In the genomic region with DNA sequence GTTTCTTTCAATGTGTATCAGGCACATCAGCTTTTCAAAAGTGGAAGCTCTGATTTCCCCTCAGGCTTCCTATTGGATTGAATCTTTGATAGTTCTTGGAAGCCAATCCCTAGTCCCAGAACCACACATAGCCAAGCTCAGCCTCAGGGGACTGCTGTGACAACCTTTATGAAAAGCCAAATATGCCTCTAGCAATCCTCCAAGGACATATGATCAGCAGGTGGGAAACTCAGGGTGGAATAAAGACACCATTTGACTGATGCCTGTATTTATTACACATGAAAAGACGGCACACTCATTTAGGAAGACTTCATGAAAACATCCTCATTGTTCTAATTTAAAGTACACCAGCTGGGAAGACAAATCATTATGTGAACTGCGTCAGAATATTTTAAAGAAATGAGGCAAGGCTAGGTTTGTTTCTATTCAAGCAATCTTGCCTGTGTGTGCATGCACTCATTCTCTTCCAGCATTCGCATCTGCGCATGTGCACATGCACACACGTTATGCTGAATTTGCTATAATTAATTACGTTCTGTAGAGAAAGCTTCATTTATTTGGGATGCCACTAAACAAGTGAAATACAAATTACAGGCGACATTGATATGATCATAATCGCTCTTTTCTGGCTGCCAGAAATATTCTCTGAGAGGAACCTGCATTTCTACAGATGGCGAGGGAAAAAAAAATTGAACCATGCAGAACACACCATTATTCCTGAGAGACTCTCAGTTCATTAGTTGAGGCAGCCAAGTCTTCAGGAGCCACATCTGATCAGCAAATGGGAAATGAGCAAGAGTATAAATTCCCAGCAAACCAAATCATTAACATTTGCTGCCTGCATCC, we compare ENCODE assay signal across 14 mouse cellular contexts.
A peak's percentile ranks its signal among the peaks of the same experiment; 100 is the strongest.
DNase-seq lines count a peak whose midpoint lies in the region; ATAC-seq lines count a peak whose summit lies in the region.
"Had no signal": no experiment of that assay in that cellular context is flagged by ENCODE, and none has a peak within 500 bp of the region (broad histone marks: within the 10 kb centered on the region; RNA-seq: fewer than 3 reads in every experiment).

No protein-coding gene starts in this region.

- intact Hi-C loops in left cerebral cortex, postnatal 36 days (cut with DNase I) = no loop called here

- H3K4me3 ChIP-seq in midbrain, embryonic 14.5 days (replicated peaks; ENCODE audit: low read depth, low read length) = no peak overlapping the region
- H3K4me3 ChIP-seq in midbrain, embryonic 11.5 days (ENCODE audit: low read depth, low read length) = no peak overlapping the region
- no peak overlapping the region for H3K4me3 ChIP-seq in hindbrain, embryonic 14.5 days (replicated peaks; ENCODE audit: low read length)
- H3K4me3 ChIP-seq: heart, embryonic 12.5 days; intestine, embryonic 15.5 days; limb, embryonic 10.5 days; myocyte had no signal

- 59% methylated on average over 9 of the region's 9 CpGs for WGBS in midbrain, embryonic 14.5 days
- WGBS in midbrain, embryonic 11.5 days = 82% methylated on average over 9 of the region's 9 CpGs
- WGBS in hindbrain, embryonic 14.5 days = 42% methylated on average over 9 of the region's 9 CpGs

- ATAC-seq in midbrain, embryonic 14.5 days (ENCODE audit: low FRiP score, low TSS enrichment) = peak; percentile 57
- ATAC-seq in midbrain, embryonic 11.5 days (ENCODE audit: low FRiP score) = no peak
- ATAC-seq in hindbrain, embryonic 14.5 days (ENCODE audit: low FRiP score) = peak; percentile 85
- no peak for ATAC-seq in erythroblast, adult 5-6 weeks (replicated peaks; ENCODE audit: low FRiP score, poor library complexity, severe bottlenecking)
- ATAC-seq: intestine, embryonic 15.5 days had no signal

- H3K36me3 ChIP-seq in midbrain, embryonic 14.5 days (ENCODE audit: control insufficient read depth, insufficient read depth, low read length) = no peaks in the 10 kb centered on the region
- H3K36me3 ChIP-seq in midbrain, embryonic 11.5 days (ENCODE audit: control insufficient read depth, insufficient read depth, low read length) = no peaks in the 10 kb centered on the region
- no peaks in the 10 kb centered on the region for H3K36me3 ChIP-seq in hindbrain, embryonic 14.5 days (replicated peaks; ENCODE audit: control insufficient read depth, insufficient read depth)
- H3K36me3 ChIP-seq: heart, embryonic 12.5 days; intestine, embryonic 15.5 days; limb, embryonic 10.5 days had no signal

- H3K9me3 ChIP-seq in midbrain, embryonic 14.5 days (ENCODE audit: control insufficient read depth, low read length) = no peaks in the 10 kb centered on the region
- H3K9me3 ChIP-seq in midbrain, embryonic 11.5 days (ENCODE audit: control insufficient read depth, low read length) = no peaks in the 10 kb centered on the region
- H3K9me3 ChIP-seq in hindbrain, embryonic 14.5 days (ENCODE audit: control insufficient read depth, low read length) = no peaks in the 10 kb centered on the region
- H3K9me3 ChIP-seq: heart, embryonic 12.5 days; intestine, embryonic 15.5 days; limb, embryonic 10.5 days had no signal

- peak overlapping the region; percentile 22; the same call in 1 of the 2 replicates for H3K27ac ChIP-seq in midbrain, embryonic 14.5 days (replicated peaks; ENCODE audit: low read depth, low read length)
- no peak overlapping the region for H3K27ac ChIP-seq in midbrain, embryonic 11.5 days (ENCODE audit: low read depth, low read length)
- peak overlapping the region; percentile 77 for H3K27ac ChIP-seq in hindbrain, embryonic 14.5 days
- H3K27ac ChIP-seq: intestine, embryonic 15.5 days; limb, embryonic 10.5 days had no signal

- peak overlapping the region; percentile 21; the same call in 1 of the 2 replicates for H3K4me2 ChIP-seq in midbrain, embryonic 14.5 days (ENCODE audit: low read length)
- no peak overlapping the region for H3K4me2 ChIP-seq in midbrain, embryonic 11.5 days
- H3K4me2 ChIP-seq in hindbrain, embryonic 14.5 days (replicated peaks) = peak overlapping the region; percentile 40
- H3K4me2 ChIP-seq: heart, embryonic 12.5 days; intestine, embryonic 15.5 days had no signal

- no peaks in the 10 kb centered on the region for H3K27me3 ChIP-seq in midbrain, embryonic 14.5 days (ENCODE audit: control insufficient read depth, insufficient read depth, low read length)
- no peaks in the 10 kb centered on the region for H3K27me3 ChIP-seq in midbrain, embryonic 11.5 days (ENCODE audit: control insufficient read depth, insufficient read depth, low read length)
- H3K27me3 ChIP-seq in hindbrain, embryonic 14.5 days (ENCODE audit: control insufficient read depth, insufficient read depth, low read length) = no peaks in the 10 kb centered on the region
- H3K27me3 ChIP-seq: heart, embryonic 12.5 days; intestine, embryonic 15.5 days had no signal

- no peaks in the 10 kb centered on the region for H3K4me1 ChIP-seq in midbrain, embryonic 14.5 days (ENCODE audit: control insufficient read depth, insufficient read depth, low read length)
- H3K4me1 ChIP-seq in midbrain, embryonic 11.5 days (ENCODE audit: control insufficient read depth, insufficient read depth, low read length) = no peaks in the 10 kb centered on the region
- peaks cover 11% of the 10 kb centered on the region; the same call in 1 of the 2 replicates for H3K4me1 ChIP-seq in hindbrain, embryonic 14.5 days (replicated peaks; ENCODE audit: control insufficient read depth, insufficient read depth, low read length)
- H3K4me1 ChIP-seq: heart, embryonic 12.5 days; intestine, embryonic 15.5 days; limb, embryonic 10.5 days had no signal

- H3K9ac ChIP-seq in midbrain, embryonic 14.5 days (replicated peaks; ENCODE audit: low read length) = 0 out of 2 replicates have a peak overlapping the region, but pooled peaks have one; percentile 21
- no peak overlapping the region for H3K9ac ChIP-seq in midbrain, embryonic 11.5 days (ENCODE audit: low read length)
- peak overlapping the region; percentile 46 for H3K9ac ChIP-seq in hindbrain, embryonic 14.5 days
- H3K9ac ChIP-seq: heart, embryonic 12.5 days; intestine, embryonic 15.5 days had no signal

- DNase-seq in midbrain, embryonic 14.5 days = peak; percentile 68
- no peak for DNase-seq in midbrain, embryonic 11.5 days (ENCODE audit: low spot score, missing footprints)
- peak; percentile 74 for DNase-seq in hindbrain, embryonic 14.5 days (ENCODE audit: low spot score)
- DNase-seq in left cerebral cortex, postnatal 36 days (ENCODE audit: low spot score in 2 of 2) = peak; percentile 8 to 17
- peak; percentile 45 for DNase-seq in right cerebral cortex, postnatal 4 days
- no peak for DNase-seq in liver
- DNase-seq in T-cell, adult 2 months (ENCODE audit: low spot score) = no peak
- DNase-seq: cerebellum, adult 11-12 months; thymus, postnatal 14 days had no signal

Comparison
In these comparisons a context has a peak if more than half of its experiments do, and no peak if none do; other contexts are left out.
1. ATAC-seq: peak in midbrain, embryonic 14.5 days (single experiment) and hindbrain, embryonic 14.5 days (single experiment); none in midbrain, embryonic 11.5 days (single experiment) and erythroblast, adult 5-6 weeks (single experiment).
2. DNase-seq: peak in midbrain, embryonic 14.5 days (single experiment), hindbrain, embryonic 14.5 days (single experiment), left cerebral cortex, postnatal 36 days (2 of 2) and right cerebral cortex, postnatal 4 days (single experiment); none in midbrain, embryonic 11.5 days (single experiment), liver (single experiment) and T-cell, adult 2 months (single experiment).